Mouse (Mus musculus) cerebellum, adult 2 months (tissue): ENCODE measurements around the gene Olfr286.

Experiments
- CTCF ChIP-seq: fragments of 200-500 bp; IDR thresholded peaks from 2 replicates; pipeline ENCODE4 v1.5.1; 2011; ENCODE audit warnings: low read depth, mild to moderate bottlenecking, control low read depth, low read length, moderate library complexity, borderline replicate concordance; ENCODE audit not compliant: insufficient read depth
- POLR2A ChIP-seq: fragments of 200-500 bp; IDR thresholded peaks from 2 replicates; pipeline ENCODE4 v1.6.1; 2011; ENCODE audit warnings: low read length, control low read depth, borderline replicate concordance; ENCODE audit not compliant: insufficient read depth

- TF ChIP-seq CTCF, result no peak
- no peak for TF ChIP-seq POLR2A
These were observed 8.6 kb downstream of the Olfr286 start for GRCm38 (mm10) chr15:98225610-98226009.
